Mouse (Mus musculus): ENCODE data around the gene Rgs8.
A peak's percentile ranks its signal among the peaks of the same experiment; 100 is the strongest.

Gene Rgs8

GRCm38 (mm10) chr1:153673900-153674299 lies 21.1 kb downstream of the Rgs8 start:
- DNase-seq (ENCODE audit: inconsistent age in 2 of 2, low spot score in 1 of 2), result peak in 1 of 2 experiments; percentile 61

GRCm38 (mm10) chr1:153675591-153675990 lies 22.8 kb downstream of the Rgs8 start:
- no peak for DNase-seq (ENCODE audit: inconsistent age in 2 of 2, low spot score in 1 of 2)

GRCm38 (mm10) chr1:153677635-153678034 lies 24.8 kb downstream of the Rgs8 start:
- no peak for DNase-seq (ENCODE audit: inconsistent age in 2 of 2, low spot score in 1 of 2)

- peak; percentile 88 to 93 for DNase-seq (ENCODE audit: inconsistent age in 2 of 2, low spot score in 1 of 2)
Measured at GRCm38 (mm10) chr1:153679147-153679546, 26.3 kb downstream of the Rgs8 start.

- DNase-seq (ENCODE audit: inconsistent age in 2 of 2, low spot score in 1 of 2), result peak in 1 of 2 experiments; percentile 17
Measured at GRCm38 (mm10) chr1:153679653-153680052, 26.8 kb downstream of the Rgs8 start.

GRCm38 (mm10) chr1:153680363-153680762 lies 27.5 kb downstream of the Rgs8 start:
- DNase-seq (ENCODE audit: inconsistent age in 2 of 2, low spot score in 1 of 2), result no peak

GRCm38 (mm10) chr1:153681036-153681435 lies 28.2 kb downstream of the Rgs8 start:
- no peak for DNase-seq (ENCODE audit: inconsistent age in 2 of 2, low spot score in 1 of 2)

- peak in 1 of 2 experiments; percentile 56 for DNase-seq (ENCODE audit: inconsistent age in 2 of 2, low spot score in 1 of 2)
Measured at GRCm38 (mm10) chr1:153683190-153683589, 30.4 kb downstream of the Rgs8 start.

- no peak for DNase-seq (ENCODE audit: inconsistent age in 2 of 2, low spot score in 1 of 2)
Measured at GRCm38 (mm10) chr1:153685630-153686029, 32.8 kb downstream of the Rgs8 start.

GRCm38 (mm10) chr1:153692526-153692925 lies 39.7 kb downstream of the Rgs8 start:
- no peak for DNase-seq (ENCODE audit: inconsistent age in 2 of 2, low spot score in 1 of 2)

- no peak for DNase-seq (ENCODE audit: inconsistent age in 2 of 2, low spot score in 1 of 2)
Measured at GRCm38 (mm10) chr1:153694372-153695120, 41.7 kb downstream of the Rgs8 start.

GRCm38 (mm10) chr1:153695398-153695797 lies 42.6 kb downstream of the Rgs8 start:
- no peak for DNase-seq (ENCODE audit: inconsistent age in 2 of 2, low spot score in 1 of 2)

- no peak for DNase-seq (ENCODE audit: inconsistent age in 2 of 2, low spot score in 1 of 2)
Measured at GRCm38 (mm10) chr1:153696093-153696492, 43.3 kb downstream of the Rgs8 start.

GRCm38 (mm10) chr1:153696541-153696940 lies 43.7 kb downstream of the Rgs8 start:
- DNase-seq (ENCODE audit: inconsistent age in 2 of 2, low spot score in 1 of 2), result peak in 1 of 2 experiments; percentile 49

- DNase-seq (ENCODE audit: inconsistent age in 2 of 2, low spot score in 1 of 2), result no peak
Measured at GRCm38 (mm10) chr1:153697581-153698251, 44.9 kb downstream of the Rgs8 start.

GRCm38 (mm10) chr1:153698311-153699084 lies 45.7 kb downstream of the Rgs8 start:
- DNase-seq (ENCODE audit: inconsistent age in 2 of 2, low spot score in 1 of 2), result peak in 1 of 2 experiments; percentile 35

- no peak for DNase-seq (ENCODE audit: inconsistent age in 2 of 2, low spot score in 1 of 2)
Measured at GRCm38 (mm10) chr1:153700448-153701063, 47.7 kb downstream of the Rgs8 start.

- no peak for DNase-seq (ENCODE audit: inconsistent age in 2 of 2, low spot score in 1 of 2)
Measured at GRCm38 (mm10) chr1:153701461-153701860, 48.6 kb downstream of the Rgs8 start.

GRCm38 (mm10) chr1:153702166-153702852 lies 49.5 kb downstream of the Rgs8 start:
- no peak for DNase-seq (ENCODE audit: inconsistent age in 2 of 2, low spot score in 1 of 2)

GRCm38 (mm10) chr1:153702853-153703410 lies 50.1 kb downstream of the Rgs8 start:
- DNase-seq (ENCODE audit: inconsistent age in 2 of 2, low spot score in 1 of 2), result peak; percentile 50 to 77
